Mouse (Mus musculus): ENCODE measurements around the gene Tmem60. TPM values are rescaled to one million over a fixed set of nuclear protein-coding genes. Genes with fewer than 3 reads are reported as not detected.
A peak's percentile ranks its signal among the peaks of the same experiment; 100 is the strongest.

The Tmem60 gene
- total RNA-seq (2021): 10 to 100 TPM; 17.9 to 20.0 TPM
- long read RNA-seq, experiment 1, transcript Tmem60-201 (2 exons, 1,147 nt): major isoform, 14 of 14 reads
- long read RNA-seq, experiment 1, partial matches to known transcripts: 0 of 14 reads
- long read RNA-seq, experiment 1, other reads (novel, unspliced or antisense): 0 of 14 reads
- long read RNA-seq, experiment 2, transcript Tmem60-201 (2 exons, 1,147 nt): major isoform, 17 of 17 reads
- long read RNA-seq, experiment 2, partial matches to known transcripts: 0 of 17 reads
- long read RNA-seq, experiment 2, other reads (novel, unspliced or antisense): 0 of 17 reads

DNA sequence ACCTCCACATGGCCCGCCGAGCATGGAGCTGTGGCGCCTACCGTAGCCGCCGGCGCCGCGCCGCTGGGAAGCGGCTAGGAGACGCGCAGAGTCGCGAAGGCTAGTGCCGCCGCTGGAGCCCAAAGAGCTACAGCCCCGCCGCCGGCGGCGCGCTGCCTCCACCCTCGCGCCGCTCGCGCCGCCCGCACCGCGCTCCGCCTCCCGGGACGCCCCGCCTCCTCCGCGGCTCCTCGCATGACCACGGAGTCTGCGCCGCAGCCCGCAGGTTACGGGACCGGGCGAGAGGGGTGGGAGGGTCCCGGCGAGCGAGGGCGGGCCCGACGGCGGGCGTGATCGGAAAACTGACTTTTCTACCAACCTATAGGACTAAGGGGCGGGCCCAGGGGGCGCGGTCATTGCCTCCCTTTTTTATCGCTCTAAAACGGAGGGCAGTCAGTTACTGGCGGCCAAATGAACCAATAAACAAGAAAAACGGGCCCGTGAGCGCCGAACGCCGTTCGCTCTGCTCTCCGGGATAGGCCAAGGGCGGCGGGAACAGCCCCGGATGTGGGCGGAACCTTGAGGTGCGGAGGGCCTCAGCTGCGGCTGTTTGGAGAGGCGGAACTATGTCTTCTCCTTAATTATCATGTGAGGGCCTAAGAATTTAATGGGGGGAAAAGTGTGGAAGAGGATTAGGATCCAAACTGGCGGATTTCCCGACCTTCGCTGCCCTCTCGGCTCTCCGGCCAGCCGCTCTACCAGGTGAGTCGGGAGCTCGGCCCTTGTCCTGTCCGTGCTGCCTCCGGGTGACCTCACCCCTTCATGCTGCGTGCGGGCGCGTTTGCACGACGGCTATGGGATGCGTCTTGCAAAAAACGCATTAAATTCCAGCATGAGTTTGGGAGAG lies at the start of gene Tmem60, which contains the start of gene Phtf2:
Gene Tmem60, plus strand, starts transcription at position 277 of the 886 bp plus-strand sequence.
Gene Phtf2, minus strand, starts transcription at position 210 of the 886 bp plus-strand sequence.
- DNase-seq: peak; percentile 98

DNA sequence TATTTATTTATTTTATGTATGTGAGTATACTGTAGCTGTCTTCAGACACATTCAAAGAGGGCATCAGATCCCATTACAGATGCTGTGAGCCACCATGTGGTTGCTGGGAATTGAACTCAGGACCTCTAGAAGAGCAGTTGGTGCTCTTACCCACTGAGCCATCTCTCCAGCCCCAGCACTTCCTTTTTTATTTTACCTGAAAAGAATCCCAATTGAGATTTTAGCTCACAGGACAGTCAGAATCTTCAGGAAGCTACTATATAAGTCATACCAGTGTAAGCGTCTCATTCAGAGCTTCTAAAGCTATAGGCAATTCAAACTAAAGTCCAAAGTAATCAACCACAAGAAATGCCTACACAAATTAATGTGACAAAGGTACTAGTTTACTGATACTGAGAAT lies 47.6 kb upstream of the Tmem60 start:
- no peak for DNase-seq

DNA sequence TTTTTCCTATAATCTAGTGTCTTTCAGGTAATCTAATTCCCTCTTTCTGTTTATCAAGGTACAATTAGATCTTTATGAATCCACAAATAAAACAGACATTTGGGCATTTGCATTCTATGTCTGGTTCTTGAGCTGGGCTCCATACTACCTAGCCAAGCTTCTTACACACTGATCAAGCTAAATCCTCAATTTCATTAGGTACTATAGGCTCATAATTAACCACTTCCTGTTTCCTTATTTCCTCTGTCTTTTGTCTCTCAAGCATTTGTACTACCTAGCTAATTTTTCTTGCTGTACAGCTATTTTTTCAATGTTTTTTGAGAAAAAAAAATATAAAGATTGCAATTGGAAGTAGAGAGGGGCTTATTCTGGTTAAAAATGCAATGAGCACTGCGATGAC lies 44.9 kb upstream of the Tmem60 start:
- no peak for DNase-seq

DNA sequence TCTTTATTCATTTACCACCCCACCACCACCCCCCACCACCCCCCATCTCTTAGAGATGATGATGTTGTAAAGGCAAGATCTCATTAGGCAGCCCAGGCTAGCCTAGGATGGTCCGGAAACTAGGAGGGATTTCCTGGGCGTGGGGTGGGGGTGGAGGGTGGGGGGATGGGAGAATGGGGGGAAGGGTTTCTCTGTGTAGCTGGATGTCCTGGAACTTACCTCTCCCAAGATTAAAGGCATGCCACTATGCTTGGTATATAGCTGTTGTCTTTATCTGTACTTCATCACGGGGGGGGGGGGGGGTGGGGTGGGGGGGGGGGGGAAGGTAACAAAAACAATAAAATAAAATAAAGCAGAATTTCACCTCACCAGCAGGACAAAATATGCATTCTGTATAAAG lies 38.6 kb upstream of the Tmem60 start:
- no peak for DNase-seq

DNA sequence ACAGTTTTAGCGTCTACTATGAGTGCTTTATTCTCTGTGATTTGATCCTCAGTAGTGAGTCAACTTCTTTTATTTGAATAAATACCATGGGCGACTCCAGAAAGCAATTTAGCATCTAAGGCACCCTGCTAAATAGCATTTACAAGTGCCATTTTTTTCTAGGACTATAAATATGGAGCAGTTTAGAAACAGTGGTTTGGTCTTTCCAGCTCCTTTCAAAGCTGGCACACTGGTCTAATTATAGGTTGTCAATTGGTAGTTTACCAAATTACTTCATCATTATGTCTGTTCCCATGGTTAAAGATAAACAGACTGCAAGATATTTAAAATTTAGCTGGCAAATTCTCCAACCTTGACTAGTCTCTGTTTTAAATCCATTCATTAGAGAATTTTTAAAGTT lies 38.2 kb upstream of the Tmem60 start:
- DNase-seq: no peak

DNA sequence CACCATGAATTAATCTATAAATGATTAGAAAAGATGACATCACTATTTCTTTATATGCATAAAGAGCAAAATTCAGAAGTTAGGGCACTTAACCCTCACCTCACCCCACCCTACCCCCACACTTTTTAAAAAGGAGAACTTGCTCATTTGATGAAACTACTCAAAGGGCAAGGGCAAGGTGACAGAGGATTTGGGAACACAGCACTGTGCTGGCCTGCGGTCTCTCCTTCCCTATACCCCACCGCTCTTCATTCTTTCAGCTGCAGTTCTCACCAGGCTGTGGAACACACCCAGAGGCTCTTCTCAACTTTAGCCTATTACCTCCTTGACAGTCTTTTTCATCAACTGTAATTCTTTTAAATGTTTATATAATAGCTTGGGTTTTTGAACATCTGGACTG lies 35.0 kb upstream of the Tmem60 start:
- no peak for DNase-seq

DNA sequence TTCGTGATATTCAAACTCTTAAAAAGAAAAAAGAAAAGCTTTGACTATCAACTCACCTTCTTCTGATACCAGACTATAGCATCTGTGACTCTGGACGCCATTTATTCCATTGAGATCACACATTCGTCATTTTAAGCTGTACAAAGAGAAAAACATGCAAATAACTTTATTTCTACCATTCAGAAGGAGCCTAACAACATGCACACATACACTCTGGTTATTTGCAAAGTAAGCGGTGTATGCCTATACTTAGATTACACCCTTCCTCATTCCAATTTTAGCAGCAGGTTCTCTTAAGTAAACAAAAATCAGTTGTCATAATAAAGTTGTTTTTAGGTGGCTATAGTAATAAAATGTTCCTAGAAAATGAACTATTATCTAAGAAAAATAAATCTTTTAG lies 26.9 kb upstream of the Tmem60 start:
- DNase-seq: no peak

DNA sequence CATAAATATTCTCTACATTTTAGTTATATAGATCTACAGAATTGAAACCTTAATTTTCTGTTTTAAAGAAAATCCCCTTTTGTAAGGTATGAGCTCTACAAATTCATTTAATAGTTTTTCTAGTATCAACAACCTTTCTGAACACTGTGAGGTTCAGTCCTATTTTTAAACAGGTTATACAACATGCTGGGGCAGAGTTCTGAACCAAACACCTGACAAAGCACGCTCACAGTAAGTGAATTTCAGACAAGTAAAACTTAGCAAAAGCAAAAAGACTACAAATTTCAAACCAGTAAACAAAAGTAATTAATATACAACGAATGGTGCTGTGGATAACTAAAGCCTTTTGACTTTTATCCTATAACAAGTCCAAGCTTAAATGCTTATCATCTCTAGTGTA lies 23.6 kb upstream of the Tmem60 start:
- DNase-seq: no peak

DNA sequence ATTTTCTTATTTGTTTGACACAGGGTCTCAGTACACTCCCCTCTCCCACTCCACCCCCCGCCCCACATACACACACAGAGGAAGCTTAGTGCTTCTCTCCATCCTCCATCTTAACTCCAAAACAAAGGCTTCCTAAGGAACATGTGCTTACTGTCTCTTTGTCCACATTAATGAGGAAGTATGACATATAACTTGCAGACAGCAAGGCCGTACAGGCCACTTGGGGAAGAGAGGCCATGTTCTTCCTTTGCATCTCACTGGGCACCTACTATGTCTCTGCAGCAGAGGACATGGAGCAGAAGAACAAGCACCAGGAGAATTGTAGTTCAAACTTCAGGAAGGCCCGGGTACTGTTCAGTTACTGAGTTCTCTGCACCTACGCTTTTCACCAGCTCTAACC lies 21.4 kb upstream of the Tmem60 start:
- DNase-seq: no peak

DNA sequence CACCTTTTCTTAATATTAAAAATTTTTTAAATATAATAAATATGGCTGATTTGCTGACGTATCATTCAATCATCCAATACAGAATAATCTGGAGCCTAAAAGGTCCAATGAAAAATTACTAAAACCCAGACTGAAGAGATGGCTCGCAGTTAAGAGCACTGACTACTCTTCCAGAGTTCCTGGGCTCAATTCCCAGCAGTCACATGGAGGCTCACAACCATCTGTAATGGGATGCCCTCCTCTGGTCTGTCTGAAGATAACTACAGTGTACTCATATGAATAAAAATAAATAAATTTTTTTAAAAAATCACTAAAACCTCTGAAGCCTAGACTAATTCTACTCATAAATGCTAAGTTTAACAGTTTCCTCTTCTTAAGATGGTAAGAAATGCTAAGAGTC lies 20.1 kb upstream of the Tmem60 start:
- DNase-seq: no peak

DNA sequence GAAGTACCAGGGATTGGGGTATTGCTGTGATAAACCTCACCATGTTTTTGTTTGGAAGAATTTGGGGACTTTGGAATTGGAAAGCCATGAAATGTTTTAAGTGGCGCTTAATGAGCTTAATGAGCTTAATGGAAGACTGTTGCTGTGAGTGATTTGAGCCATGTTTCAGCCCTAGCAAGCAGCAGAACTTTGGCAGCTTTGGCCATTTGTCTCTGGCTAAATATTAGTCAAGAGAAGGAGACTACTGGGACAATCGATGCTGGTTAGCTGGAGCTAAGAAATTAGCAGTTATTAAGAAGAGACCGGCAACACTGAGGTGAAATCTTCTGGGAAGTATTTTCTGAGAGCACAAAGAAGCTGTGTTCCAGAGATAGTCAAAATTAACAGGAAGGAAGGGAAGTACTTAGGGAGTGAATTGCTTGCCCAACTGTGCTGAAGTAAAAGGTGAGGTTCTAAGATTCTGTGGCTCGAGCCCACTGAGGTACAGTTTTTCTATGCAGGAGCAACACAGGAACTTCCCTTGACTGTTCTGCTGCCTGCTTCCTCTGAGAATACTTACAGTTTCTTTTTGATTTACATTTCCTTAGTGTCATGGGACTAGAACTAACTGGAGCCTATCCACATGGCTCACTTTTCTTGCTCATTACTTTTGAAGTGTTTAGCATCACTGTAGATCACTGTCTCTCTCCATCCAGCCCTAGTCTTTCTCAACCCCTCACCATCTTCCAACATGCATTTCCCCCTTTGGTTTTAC lies 17.6 kb upstream of the Tmem60 start:
- no peak for DNase-seq

DNA sequence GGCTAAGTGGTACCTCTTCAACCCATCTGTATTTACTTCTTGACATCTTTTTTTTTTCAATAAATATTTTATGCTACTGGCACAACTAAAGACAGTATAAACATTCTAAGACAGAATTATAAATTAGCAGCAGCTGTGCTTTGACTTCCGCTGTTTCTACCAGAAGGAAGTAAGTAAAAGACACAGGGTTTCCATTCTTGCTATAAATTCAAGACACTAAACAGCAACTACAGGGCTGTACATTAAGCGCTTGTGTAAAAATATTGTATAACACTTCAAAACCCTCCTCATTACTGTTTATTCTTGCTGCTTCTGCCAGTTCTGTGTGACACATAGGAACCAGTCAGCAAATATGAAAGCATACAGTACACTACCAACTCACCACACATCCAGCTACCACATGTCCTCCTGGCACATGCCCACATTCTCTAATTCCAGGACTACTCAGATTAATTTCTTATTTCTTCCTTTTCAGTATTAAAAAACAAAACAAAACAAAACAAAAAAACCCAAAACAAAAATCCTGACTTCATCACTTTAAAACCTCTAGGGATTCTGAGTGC lies 16.7 kb upstream of the Tmem60 start:
- no peak for DNase-seq

DNA sequence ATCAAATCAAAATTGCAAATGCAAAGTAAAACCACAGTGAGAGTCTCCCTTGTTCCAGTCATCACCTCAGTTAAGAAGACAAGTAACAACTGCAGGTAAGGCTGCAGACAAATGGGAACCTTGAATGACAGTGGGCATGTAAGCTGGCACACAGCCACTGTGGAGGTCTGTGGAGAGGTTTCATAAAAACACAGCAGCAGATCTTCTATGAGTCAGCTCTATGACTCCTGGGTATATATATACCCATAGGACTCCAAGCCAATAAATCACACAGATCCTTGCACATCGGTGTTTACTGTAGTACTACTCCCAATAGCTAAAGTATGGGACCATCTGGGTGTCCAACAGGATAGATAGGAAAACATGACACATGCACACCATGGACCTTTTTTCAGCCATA lies 8.8 kb upstream of the Tmem60 start:
- DNase-seq: no peak

DNA sequence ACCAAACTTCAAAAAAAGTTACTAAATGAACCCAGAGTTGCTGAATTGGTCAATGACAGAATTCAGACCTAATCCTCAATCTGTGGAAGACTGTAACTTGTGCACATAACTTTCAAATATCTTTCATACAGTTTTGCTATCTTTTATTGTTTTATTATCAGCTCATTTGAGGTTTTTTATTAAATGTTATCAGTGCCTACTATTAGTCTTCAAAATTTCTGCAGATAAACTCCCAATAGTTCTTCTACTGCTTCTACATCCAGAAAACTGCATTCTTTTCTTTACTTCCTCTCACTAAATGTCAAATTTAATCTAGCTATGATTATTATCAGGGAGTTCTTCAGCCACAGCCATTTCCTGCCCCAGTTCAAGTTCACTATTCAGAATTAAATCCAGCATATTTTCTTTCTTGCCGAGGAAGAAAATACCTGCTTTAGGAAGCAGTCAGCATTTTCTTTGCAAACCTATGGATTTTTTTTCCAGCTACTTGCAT lies 5.0 kb upstream of the Tmem60 start:
- DNase-seq: no peak

DNA sequence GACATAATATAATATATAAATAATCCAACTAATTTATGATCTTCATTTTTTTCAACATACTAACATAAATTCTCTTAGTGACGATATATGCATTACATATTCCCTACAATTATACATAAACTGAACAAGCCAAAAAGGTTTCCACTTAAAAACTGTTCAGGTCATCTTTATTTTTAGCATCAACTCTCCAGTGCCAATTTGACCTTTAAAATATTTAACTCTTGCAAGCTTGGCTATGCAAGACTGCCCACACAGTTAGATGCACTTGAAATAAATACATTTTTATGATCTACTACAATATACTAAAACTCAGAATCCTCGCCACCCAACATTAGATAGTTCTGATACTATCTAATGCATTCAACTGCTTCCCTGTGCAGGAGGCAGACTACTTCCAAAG lies 1.6 kb upstream of the Tmem60 start:
- DNase-seq: no peak

DNA sequence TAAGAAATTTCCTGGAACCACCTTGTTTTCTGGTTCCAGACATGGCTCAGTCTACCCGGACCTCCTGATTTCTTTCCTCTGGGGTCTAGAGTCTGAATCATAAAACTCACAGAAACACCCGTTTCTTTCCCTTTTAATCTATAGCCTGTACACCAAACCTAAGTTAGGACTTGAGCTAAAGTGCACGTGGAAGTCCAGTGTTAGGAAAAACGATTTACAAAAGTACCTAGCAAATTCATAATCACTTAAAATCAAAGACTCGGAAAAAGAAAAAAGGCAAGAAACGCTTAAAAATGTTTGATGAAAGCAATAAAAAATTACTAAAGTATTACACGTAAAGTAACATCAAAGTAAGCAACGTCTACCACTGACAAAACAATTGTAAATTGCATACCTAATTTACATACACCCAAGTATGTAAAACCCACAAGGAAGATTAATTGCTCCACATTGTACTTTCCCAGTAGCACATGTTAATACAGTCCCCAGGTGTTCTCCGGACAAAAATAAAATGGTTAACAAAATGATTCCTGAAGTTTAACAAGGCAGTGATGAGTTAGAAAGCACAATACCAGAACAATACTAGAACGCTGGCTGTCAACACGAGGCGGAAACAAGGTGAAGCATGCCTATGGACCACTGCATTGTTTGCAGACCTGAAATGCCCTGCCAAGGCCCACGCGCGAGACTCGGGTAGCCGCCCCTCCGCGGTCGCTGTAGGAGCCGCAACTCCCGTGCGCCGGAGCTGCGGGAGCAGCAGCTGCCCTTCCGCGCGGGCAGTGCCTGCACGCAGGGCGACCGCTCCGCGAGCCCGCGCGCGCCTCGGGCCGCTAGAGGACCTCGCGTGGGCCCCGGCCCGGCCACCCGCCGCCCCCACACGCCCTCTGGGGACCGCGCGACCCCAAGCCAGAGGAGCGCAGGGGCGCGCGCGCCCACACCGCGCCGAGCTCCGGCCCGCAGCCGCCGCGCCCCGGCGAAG lies 905 bp upstream of the Tmem60 start:
- peak; percentile 60 for DNase-seq

DNA sequence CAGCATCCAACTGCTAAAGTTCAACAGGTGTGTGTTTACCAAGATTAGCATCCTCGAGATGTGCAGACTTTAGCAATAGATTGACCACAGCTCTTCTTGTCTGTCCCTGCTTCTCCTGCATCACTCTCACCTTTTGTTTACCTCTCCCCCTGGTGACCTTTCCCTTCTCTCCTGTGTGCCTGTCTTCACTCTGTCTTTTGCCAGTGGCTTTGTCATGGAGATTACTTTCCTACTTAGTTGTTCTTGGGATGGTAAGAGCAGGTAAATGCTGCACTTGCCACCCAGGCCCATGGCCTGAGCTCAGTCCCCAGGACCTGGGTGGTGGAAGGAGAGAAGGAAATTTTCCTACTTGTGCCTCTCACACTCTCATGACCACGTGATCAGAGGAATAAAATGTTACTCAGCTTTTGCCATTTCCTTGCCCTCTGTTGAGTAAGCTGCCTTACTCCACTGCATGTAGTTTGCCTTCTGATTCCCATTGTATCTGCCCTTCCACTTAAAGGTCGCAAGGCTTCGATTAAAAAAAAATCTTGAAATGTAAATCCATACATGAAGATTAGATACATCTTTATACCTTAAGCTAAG lies 2.1 kb downstream of the Tmem60 start:
- no peak for DNase-seq

DNA sequence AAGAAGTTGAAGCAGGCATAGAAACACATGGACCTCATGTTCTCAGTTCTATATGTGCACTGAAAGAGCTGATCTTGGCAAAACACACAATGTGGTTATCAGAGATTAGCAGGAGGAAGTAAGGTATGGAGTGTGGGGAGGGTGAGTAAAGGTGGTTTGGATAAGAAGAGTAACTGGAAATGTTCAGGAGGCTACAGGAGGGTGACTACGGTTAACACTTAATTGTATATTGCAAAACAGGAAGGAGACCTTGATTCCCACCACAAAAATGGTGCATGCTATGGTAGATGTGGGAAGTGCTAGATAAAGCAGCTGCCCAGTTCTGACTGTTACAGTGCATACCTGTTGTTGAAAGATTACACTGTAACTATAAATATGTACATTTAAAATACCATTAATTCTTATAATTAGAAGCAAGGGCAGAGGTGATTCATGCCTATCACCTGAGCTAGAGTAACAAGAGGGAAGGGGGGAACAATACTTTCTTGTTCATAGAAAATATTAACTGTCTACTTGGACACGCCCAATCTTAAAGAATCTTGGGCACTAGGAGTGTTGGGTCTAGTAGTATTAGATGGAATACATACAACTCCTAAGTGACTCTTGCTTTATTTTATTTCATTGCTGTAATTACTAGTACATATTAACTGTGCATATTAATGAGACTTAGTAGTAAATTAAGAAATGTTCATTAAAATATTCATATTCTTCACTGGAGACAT lies 15.6 kb downstream of the Tmem60 start:
- no peak for DNase-seq

DNA sequence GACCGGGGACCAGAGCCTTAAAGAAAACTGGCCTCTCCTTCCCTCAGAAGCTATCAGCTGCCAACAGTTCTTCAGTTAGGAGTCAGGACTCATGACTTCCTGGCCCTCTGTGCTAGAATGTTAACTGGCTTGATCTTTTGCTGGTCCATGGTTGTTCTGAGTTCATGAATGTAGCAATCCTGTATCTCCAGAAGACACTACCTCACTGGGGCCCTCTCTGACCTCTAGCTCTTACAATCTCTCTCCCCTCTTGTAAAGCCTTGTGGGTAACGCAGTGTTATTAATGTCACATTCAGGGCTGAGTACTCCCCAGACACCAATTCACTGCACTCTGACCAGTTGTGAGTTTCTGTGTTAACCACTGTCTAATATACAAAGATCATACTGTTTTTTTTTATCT lies 22.7 kb downstream of the Tmem60 start:
- DNase-seq: no peak

DNA sequence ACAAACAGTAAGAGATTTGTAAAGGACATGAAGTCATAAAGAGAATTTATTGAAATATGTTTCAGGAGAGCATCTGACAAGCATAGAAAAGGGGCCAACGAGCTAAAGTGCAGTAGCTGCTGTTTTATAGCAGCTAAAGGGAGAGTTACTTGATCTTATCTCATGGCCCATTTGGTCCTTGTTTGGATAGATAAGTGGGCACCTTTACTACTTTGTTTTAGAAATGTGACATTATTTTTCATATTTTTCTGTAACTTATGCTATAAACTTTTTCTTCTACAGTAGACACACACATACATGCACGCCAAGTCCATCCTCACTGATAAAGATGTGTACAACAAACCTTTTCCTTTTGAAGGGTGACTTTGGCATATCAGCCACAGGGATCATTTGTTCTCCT lies 23.4 kb downstream of the Tmem60 start:
- DNase-seq: no peak

All from gastrocnemius, postnatal 10 days (tissue).